Mouse (Mus musculus) lung, embryonic 14.5 days (tissue): Measurements from ENCODE around the gene Aatk. TPM values are rescaled to one million over a fixed set of nuclear protein-coding genes. Genes with fewer than 3 reads are reported as not detected.
A peak's percentile ranks its signal among the peaks of the same experiment; 100 is the strongest.

Source experiments
- ATAC-seq: fragments of 200-750 bp; cut with Nextera tagmentation; 2 replicates; pipeline ENCODE4 v1.8.0; 2017; ENCODE audit warnings: mild to moderate bottlenecking, moderate TSS enrichment, moderate library complexity; ENCODE audit not compliant: insufficient read depth
- DNase-seq: peaks from one replicate; pipeline ENCODE4 v3.0.0-alpha.2; 2015
- H3K27ac ChIP-seq: fragments of 300-500 bp; sonication (generic); 2 replicates; pipeline ENCODE4 v1.5.1; 2014; ENCODE audit warnings: low read depth, mild to moderate bottlenecking, moderate library complexity
- H3K27me3 ChIP-seq: fragments of 300-500 bp; sonication (generic); 2 replicates; pipeline ENCODE4 v1.6.1; 2014; ENCODE audit warnings: low read length, control low read depth; ENCODE audit not compliant: insufficient read depth
- H3K36me3 ChIP-seq: fragments of 300-500 bp; sonication (generic); 2 replicates; pipeline ENCODE4 v1.6.1; 2014; ENCODE audit warnings: control low read depth; ENCODE audit not compliant: insufficient read depth
- H3K4me1 ChIP-seq: fragments of 300-500 bp; sonication (generic); 2 replicates; pipeline ENCODE4 v1.6.1; 2014; ENCODE audit warnings: antibody characterized with exemption, control low read depth; ENCODE audit not compliant: insufficient read depth
- H3K4me2 ChIP-seq: fragments of 300-500 bp; sonication (generic); 2 replicates; pipeline ENCODE4 v1.6.1; 2014; ENCODE audit warnings: mild to moderate bottlenecking
- H3K4me3 ChIP-seq: fragments of 300-500 bp; sonication (generic); 2 replicates; pipeline ENCODE4 v1.5.1; 2014; ENCODE audit warnings: low read depth, low read length
- H3K9ac ChIP-seq: fragments of 300-500 bp; sonication (generic); 2 replicates; pipeline ENCODE4 v1.6.1; 2014
- H3K9me3 ChIP-seq: fragments of 300-500 bp; sonication (generic); 2 replicates; pipeline ENCODE4 v1.6.1; 2016; ENCODE audit warnings: low read depth, low read length, control low read depth
- CTCF ChIP-seq: IDR thresholded peaks from 2 replicates; pipeline ENCODE4 v1.5.1; 2016; ENCODE audit warnings: antibody characterized with exemption, low read depth
- WGBS: fragments of 180-500 bp; shearing (Covaris S2); extraction: QIAGEN DNeasy Blood & Tissue Kit; methylation state at CpG from one replicate; pipeline ENCODE4 v1.1.7; 2014; 5-methylcytosine and 5-hydroxymethylcytosine counted together
- polyA plus RNA-seq: library from polyadenylated mRNA; unstranded; fragments of >200 nt; fragmentation: Nextera tagmentation; extraction: Ambion mirVana; gene quantifications from 2 replicates; pipeline ENCODE4 v1.2.1, GENCODE M21; 2014

The Aatk gene
- polyA plus RNA-seq: 2.2 and 2.3 TPM in 2 replicates

- H3K4me2 ChIP-seq: peak within 1 kb of the TSS; percentile 95
- 1% methylated on average over 63 of the region's 63 CpGs for WGBS
- peak within 1 kb of the TSS; percentile 24; the same call in 1 of the 2 replicates for H3K27ac ChIP-seq
- DNase-seq (peak; percentile 55), ATAC-seq (no peak)
- TF ChIP-seq CTCF: no peak
- no peaks in the 10 kb centered on the region for H3K9me3 ChIP-seq
- no peaks in the 10 kb centered on the region for H3K4me1 ChIP-seq
- peaks cover 33% of the 10 kb centered on the region for H3K27me3 ChIP-seq
- H3K36me3 ChIP-seq: no peaks in the 10 kb centered on the region
- peak within 1 kb of the TSS; percentile 56 for H3K9ac ChIP-seq
- H3K4me3 ChIP-seq: peak within 1 kb of the TSS; percentile 58
Observed at GRCm38 (mm10) chr11:120046553-120047191, at the start of gene Aatk. Gene Aatk (minus strand): TSS chr11:120047167.

DNA sequence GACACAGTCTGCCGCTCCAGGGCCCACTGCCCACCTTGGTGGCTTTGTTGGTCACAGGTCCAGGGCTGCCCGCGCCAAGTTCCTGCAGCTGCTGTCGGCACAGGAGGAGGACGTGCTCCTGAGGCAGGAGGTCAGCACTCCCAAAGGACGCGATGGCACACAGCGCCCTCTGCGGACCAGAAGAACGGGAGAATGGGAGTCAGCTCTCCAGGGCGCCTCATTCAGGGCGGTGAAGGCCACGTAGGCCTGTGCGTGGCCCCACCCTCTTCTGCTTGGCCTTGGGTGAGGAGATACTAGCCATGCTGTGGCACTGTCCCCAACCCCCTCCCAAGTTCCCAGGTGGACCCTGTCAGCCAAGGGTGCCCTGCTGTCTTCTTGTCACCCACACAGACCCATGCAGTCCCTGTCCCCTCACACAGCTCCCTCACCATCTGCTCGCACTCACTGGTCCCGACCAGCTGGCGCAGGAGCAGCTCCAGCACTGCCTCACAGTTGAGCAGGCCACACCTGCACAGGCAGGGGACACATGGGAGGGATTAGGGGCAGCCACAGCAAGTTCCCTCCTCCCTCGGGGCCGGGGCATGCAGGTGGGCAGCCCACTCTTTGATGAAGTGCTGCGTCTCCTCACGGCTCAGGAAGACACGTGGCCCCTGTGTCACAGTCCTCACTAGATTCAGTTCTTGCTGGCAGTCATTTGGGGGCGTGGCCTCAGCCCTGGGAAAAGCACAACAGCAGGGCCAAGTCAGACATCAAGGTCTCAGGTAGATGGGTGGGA is 46.0 kb upstream of the Aatk start:
- Histone ChIP-seq H3K4me3 (no peak overlapping the region), H3K9ac (no peak overlapping the region), H3K4me1 (0 out of 2 replicates have a peak, but pooled peaks cover 5% of the 10 kb centered on the region), H3K27ac (no peak overlapping the region), H3K9me3 (no peaks in the 10 kb centered on the region), H3K27me3 (no peaks in the 10 kb centered on the region), H3K36me3 (peaks cover 51% of the 10 kb centered on the region), H3K4me2 (no peak overlapping the region)
- WGBS: 70% methylated on average over 23 of the region's 23 CpGs
- no peak for TF ChIP-seq CTCF
- ATAC-seq (no peak), DNase-seq (no peak)

DNA sequence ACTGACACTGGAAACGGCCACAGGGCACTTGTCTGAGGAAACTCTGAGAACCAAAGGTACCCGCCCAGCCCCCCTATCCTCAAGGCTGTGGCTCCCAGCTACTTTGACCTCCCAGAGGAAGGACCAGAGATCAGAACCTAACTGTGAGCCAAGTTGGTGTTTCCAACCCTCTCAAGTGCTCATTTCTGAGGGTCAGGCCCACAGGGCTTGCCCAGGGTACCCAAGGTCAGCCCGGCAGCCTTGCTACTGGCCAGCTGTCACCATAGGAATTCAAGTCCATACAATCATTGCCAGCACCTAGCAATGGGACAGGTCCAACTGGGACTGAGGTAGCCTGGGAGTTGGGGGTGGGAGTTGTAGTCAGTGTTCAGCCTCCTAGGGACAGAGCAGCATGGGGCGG is 43.7 kb upstream of the Aatk start:
- Histone ChIP-seq H3K9me3 (no peaks in the 10 kb centered on the region), H3K36me3 (peaks cover 51% of the 10 kb centered on the region), H3K4me1 (no peaks in the 10 kb centered on the region; the same call in 1 of the 2 replicates), H3K9ac (no peak overlapping the region), H3K4me3 (no peak overlapping the region), H3K27me3 (no peaks in the 10 kb centered on the region), H3K27ac (no peak overlapping the region), H3K4me2 (no peak overlapping the region)
- TF ChIP-seq CTCF: no peak
- no peak for DNase-seq
- no peak for ATAC-seq
- WGBS: 87% methylated on average over 4 of the region's 4 CpGs

DNA sequence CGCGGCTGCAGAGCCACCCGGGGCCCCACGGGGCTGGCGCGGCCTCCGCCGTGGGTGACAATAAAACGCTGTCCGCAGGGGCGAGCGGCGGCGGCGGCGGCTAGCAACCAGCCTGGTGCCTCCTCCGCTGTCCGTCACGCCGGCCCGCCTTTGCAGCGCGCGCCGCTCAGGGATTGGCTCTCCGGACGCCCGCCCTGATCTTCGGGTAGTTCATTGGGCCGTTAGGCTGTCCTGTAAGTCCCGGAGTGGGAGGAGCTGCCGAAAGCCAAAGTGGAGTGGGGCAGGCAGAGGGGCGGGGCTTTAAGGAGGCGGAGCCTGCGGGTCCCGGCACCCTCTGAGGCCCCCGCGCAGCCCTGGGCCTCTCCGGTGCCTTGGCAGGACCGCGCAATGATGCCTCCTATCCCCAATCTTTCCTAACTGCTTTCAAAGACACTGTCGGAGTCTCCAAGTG is 39.8 kb upstream of the Aatk start, which contains the start of gene Cep131:
Gene Cep131, minus strand, starts transcription at position 126 of the 451 bp plus-strand sequence.
- Histone ChIP-seq H3K4me1 (no peaks in the 10 kb centered on the region; the same call in 1 of the 2 replicates), H3K27me3 (no peaks in the 10 kb centered on the region), H3K4me2 (peak within 1 kb of the TSS; percentile 90), H3K9ac (peak within 1 kb of the TSS; percentile 86), H3K4me3 (peak within 1 kb of the TSS; percentile 80), H3K27ac (peak within 1 kb of the TSS; percentile 67; the same call in 1 of the 2 replicates), H3K36me3 (peaks cover 34% of the 10 kb centered on the region), H3K9me3 (no peaks in the 10 kb centered on the region)
- peak; percentile 99 for ATAC-seq
- under 1% methylated on average over 42 of the region's 42 CpGs for WGBS
- DNase-seq: peak; percentile 99
- no peak for TF ChIP-seq CTCF

- Histone ChIP-seq H3K9ac (peak overlapping the region; percentile 86), H3K4me3 (peak overlapping the region; percentile 80), H3K36me3 (peaks cover 34% of the 10 kb centered on the region), H3K4me1 (no peaks in the 10 kb centered on the region; the same call in 1 of the 2 replicates), H3K9me3 (no peaks in the 10 kb centered on the region), H3K27ac (0 out of 2 replicates have a peak overlapping the region, but pooled peaks have one; percentile 67), H3K27me3 (no peaks in the 10 kb centered on the region), H3K4me2 (peak overlapping the region; percentile 90)
- DNase-seq (peak; percentile 47), ATAC-seq (peak; percentile 29; the same call in 1 of the 2 replicates)
- TF ChIP-seq CTCF: peak; percentile 11; the same call in 1 of the 2 replicates
- WGBS: 0% methylated on average over 25 of the region's 25 CpGs
Observed at GRCm38 (mm10) chr11:120085891-120086627, 39.1 kb upstream of the Aatk start.

DNA sequence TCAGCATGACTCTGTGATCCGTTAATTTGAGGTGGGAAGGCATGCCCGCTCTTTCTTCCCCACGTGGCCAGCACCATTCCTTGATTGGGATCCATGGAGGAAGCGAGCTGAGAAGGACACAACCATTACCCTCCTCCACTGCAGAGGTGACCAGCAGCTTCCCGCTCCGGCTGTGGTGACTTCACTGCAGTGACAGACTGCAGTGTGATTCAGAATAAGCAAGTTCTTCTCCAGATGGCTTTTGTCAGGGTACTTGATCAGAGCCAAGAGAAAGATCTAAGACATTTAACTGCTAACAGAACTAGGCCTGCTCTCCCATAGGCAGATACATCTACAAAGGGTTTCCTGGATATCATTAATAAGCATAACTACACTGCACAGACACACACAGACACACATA is 33.3 kb upstream of the Aatk start:
- WGBS: 72% methylated on average over 6 of the region's 6 CpGs
- H3K27ac ChIP-seq: no peak overlapping the region
- ATAC-seq (peak; percentile 53; the same call in 1 of the 2 replicates), DNase-seq (peak; percentile 72)
- H3K4me3 ChIP-seq: no peak overlapping the region
- H3K9ac ChIP-seq: no peak overlapping the region
- no peak for TF ChIP-seq CTCF
- no peak overlapping the region for H3K4me2 ChIP-seq
- no peaks in the 10 kb centered on the region for H3K4me1 ChIP-seq
- no peaks in the 10 kb centered on the region for H3K9me3 ChIP-seq
- H3K27me3 ChIP-seq: no peaks in the 10 kb centered on the region
- peaks cover 61% of the 10 kb centered on the region for H3K36me3 ChIP-seq
